Mouse (Mus musculus): ENCODE data around the gene Chrnb2.

- no peak for TF ChIP-seq CTCF (IDR thresholded peaks at IDR 0.05)
- no peak for TF ChIP-seq EP300 (IDR thresholded peaks at IDR 0.05)
Observed at GRCm38 (mm10) chr3:89807881-89808280, 43.4 kb upstream of the Chrnb2 start.
